Mouse (Mus musculus) urinary bladder, postnatal 25 days (tissue): ENCODE measurements around the gene Srp9.

Experiments
- DNase-seq: peaks from one replicate; pipeline ENCODE4 v3.0.0; 2022; ENCODE audit warnings: low spot score

Srp9 gene

GRCm38 (mm10) chr1:182124506-182124905, at the start of gene Srp9:
Gene Srp9, plus strand, starts transcription at chr1:182124737.
- DNase-seq: peak; percentile 96

- no peak for DNase-seq
These were observed 42.7 kb upstream of the Srp9 start for GRCm38 (mm10) chr1:182081744-182082419.

DNA sequence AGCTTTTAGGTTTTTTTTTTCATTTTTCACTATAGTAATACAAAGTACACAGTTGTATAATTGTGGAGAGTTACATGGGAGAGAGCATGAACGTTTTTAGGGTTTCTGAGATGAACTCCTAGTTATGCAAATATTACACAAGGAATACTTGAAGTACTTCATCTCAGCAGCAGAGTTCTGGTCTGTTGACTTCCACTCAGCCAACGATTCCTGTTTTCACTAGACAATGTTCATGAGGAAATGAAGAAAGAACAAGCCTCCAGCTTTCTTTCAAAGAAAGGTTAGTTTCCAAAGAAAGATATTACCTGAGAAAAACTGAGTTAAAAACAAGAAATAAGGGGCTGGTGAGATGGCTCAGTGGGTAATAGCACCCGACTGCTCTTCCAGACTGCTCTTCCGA, 41.1 kb upstream of the Srp9 start:
- no peak for DNase-seq

- peak; percentile 4 for DNase-seq
These were observed 37.8 kb upstream of the Srp9 start for GRCm38 (mm10) chr1:182086759-182087158.

DNA sequence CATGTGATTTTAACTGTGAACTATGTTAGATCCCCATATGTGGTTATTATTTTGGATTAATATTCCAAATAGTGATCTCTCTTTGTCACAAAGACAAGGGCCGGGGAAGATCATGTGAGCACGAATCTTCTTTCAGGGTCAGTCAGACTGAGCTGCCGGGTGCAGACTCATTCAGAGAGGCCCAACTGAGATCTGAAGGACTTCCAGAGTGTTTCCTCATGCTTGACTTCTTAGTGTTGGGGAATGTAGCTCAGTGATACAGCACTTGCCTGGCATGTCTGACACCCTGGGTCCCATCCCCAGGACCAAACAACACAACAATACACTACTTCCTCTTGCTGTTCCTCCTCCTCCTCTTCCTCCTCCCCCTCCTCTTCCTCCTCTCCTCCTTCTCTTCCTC, 37.2 kb upstream of the Srp9 start:
- no peak for DNase-seq

- DNase-seq: peak; percentile 30
These were observed 36.5 kb upstream of the Srp9 start for GRCm38 (mm10) chr1:182087753-182088633.

DNA sequence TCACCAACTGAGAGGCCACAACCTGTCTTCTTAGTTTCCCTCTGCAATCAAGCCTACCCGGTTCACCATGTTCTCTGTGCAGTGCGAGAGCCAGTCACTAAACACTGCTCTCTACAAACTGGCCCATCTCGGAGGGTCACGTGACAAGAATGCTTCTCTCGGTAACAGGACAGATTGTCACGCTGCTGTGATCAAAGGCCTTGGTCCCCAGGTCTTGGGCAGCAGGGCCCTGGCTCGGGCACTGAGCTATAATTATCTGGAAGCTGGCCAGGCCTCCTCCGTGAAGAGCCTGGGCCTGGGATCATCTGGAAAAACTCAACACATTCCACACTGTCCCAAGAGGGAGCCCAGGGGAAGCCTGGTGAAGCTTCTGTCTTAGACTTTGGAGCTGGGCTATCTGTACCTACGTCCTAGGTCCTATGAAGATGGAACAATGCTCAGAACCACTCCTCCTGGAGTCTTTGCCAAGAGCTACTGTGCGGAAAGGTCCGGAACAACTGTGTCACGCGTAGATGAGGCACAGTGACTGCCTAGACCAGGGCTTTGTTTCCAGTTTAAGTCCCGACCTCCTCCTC, 35.6 kb upstream of the Srp9 start:
- no peak for DNase-seq

- no peak for DNase-seq
These were observed 34.8 kb upstream of the Srp9 start for GRCm38 (mm10) chr1:182089600-182090297.

DNA sequence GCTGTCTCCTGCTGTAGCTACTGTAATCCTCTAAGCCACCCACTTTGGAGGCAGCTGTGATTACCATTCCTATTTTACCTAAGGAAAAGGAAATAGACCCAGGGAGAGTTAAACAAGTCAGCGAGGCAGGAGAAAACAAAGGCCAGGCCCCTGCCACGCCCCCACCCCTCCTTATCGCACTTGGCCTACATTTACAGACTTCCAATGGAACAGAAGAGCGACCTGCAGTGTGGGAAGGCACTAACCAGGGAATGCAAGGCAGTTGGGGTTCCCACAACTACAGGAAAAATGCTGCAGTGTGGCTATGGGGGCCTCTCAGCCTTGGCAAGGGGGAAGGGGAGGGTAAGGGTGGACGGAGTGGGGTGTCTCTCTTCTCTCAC, 34.2 kb upstream of the Srp9 start:
- no peak for DNase-seq

DNA sequence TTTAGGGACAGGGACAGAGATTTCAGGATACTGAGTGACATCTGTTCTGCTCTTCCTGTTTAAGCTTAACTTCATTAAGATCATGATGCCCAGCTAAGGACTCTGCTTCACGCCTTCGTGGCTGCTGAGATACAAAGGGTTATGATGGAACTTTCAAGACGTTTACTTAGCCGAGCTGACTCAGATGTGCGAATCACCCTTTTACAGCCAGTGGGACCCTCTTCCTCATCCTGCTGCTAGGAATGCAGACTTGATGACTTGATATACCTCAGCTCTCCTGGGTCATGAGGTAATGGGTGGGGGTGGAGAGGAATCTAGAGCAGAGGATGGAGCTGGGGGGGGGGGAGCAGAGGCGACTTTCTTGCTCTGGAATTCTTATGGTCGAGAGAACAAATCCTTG, 33.3 kb upstream of the Srp9 start:
- DNase-seq: no peak

GRCm38 (mm10) chr1:182091746-182092412, 32.7 kb upstream of the Srp9 start:
- DNase-seq: no peak

GRCm38 (mm10) chr1:182092413-182092800, 32.1 kb upstream of the Srp9 start:
- DNase-seq: no peak

GRCm38 (mm10) chr1:182093407-182093806, 31.1 kb upstream of the Srp9 start:
- no peak for DNase-seq

- no peak for DNase-seq
These were observed 29.9 kb upstream of the Srp9 start for GRCm38 (mm10) chr1:182094473-182095136.

- no peak for DNase-seq
These were observed 29.2 kb upstream of the Srp9 start for GRCm38 (mm10) chr1:182095240-182095741.

DNA sequence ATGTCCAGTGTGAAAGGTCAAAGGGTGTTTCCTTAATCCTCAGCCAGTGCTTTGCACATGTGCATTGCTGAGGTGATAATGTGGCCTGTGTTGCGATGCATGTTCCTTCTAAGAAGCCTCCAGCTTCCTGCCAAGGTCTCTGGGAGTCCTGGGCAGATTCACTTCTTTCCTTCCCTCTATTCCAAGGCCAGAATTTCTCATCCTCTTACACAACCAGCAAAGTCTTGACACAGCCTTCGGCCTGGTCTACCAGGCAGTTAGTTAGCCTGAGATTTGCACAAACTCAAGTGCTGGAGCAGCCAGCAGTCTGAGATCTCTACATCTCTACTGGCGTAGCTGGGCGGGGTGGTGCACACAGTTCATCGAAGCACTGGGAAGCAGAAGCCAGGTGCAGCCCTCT, 27.8 kb upstream of the Srp9 start:
- no peak for DNase-seq

DNA sequence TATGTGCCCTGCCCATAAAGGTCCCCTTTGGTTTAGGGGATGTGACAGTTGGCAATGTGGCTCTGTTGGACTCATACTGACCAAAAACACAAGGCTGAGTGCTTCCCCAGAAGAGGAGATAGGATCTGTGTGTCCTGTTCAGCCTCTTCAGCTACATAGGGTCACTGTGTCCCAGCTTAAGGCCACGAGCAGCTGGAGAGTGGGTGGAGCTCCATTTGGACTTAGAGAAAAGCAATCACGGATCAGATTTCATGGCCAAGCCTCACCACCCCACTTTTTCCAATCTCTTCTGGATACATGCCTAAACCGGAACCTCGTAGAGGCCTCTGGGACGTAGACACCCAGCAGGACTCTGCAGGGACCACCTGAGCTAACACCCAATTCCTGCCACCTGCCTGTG, 25.5 kb upstream of the Srp9 start:
- DNase-seq: no peak

- DNase-seq: no peak
These were observed 24.1 kb upstream of the Srp9 start for GRCm38 (mm10) chr1:182100403-182100802.

GRCm38 (mm10) chr1:182101468-182101867, 23.1 kb upstream of the Srp9 start:
- DNase-seq: no peak

- DNase-seq: no peak
These were observed 21.8 kb upstream of the Srp9 start for GRCm38 (mm10) chr1:182102706-182103105.

DNA sequence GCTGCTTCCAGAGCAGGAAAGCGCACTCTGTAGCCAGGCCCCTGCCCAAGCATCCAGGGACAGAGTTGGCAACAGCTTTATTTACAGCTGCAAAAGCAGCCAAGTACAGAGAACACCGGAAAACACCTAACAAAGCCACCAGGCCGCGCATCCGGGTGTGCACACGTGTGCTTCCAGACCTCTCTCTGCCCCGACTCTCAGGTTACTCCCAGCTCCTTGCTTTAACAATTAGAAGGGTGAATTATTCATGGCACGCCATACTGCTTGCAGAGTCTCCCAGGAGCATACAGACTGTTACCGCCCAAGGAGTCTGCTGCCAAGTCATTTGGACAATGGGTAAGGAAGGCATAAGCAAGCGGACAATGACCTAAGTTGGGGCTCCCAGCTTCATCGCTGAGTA, 21.1 kb upstream of the Srp9 start:
- no peak for DNase-seq
